Mouse (Mus musculus) forebrain, embryonic 13.5 days (tissue): ENCODE measurements at regions not wholly inside any gene's neighbourhood (a gene's known extent, or its start where the extent isn't known, plus 50 kb on each side); places are given as distances from the start of the nearest gene placed in this dataset.

Source experiments
- ATAC-seq: fragments of 200-750 bp; cut with Nextera tagmentation; 2 replicates; pipeline ENCODE4 v1.8.0; 2017
- H3K27ac ChIP-seq: fragments of 300-500 bp; sonication (generic); 2 replicates; pipeline ENCODE4 v1.5.1; 2015; ENCODE audit warnings: inconsistent platforms, mild to moderate bottlenecking, moderate library complexity
- H3K27me3 ChIP-seq: fragments of 300-500 bp; sonication (generic); 2 replicates; pipeline ENCODE4 v1.6.1; 2015; ENCODE audit warnings: mild to moderate bottlenecking, inconsistent platforms
- H3K36me3 ChIP-seq: fragments of 300-500 bp; sonication (generic); 2 replicates; pipeline ENCODE4 v1.6.1; 2015; ENCODE audit warnings: mild to moderate bottlenecking, inconsistent platforms; ENCODE audit not compliant: poor library complexity, severe bottlenecking
- H3K4me1 ChIP-seq: fragments of 300-500 bp; sonication (generic); 2 replicates; pipeline ENCODE4 v1.6.1; 2015; ENCODE audit warnings: inconsistent platforms
- H3K4me2 ChIP-seq: fragments of 300-500 bp; sonication (generic); 2 replicates; pipeline ENCODE4 v1.6.1; 2015; ENCODE audit warnings: inconsistent platforms, mild to moderate bottlenecking, moderate library complexity
- H3K4me3 ChIP-seq: fragments of 300-500 bp; sonication (generic); 2 replicates; pipeline ENCODE4 v1.5.1; 2015; ENCODE audit warnings: mild to moderate bottlenecking, inconsistent platforms
- H3K9ac ChIP-seq: fragments of 300-500 bp; sonication (generic); 2 replicates; pipeline ENCODE4 v1.6.1; 2015; ENCODE audit warnings: mild to moderate bottlenecking, inconsistent platforms
- H3K9me3 ChIP-seq: fragments of 300-500 bp; sonication (generic); replicated peaks from 2 replicates; pipeline ENCODE4 v1.6.1; 2016; ENCODE audit warnings: inconsistent platforms
- WGBS: fragments of 180-500 bp; shearing (Covaris S2); methylation state at CpG from one replicate; pipeline ENCODE4 v1.1.7; 2015; 5-methylcytosine and 5-hydroxymethylcytosine counted together

DNA sequence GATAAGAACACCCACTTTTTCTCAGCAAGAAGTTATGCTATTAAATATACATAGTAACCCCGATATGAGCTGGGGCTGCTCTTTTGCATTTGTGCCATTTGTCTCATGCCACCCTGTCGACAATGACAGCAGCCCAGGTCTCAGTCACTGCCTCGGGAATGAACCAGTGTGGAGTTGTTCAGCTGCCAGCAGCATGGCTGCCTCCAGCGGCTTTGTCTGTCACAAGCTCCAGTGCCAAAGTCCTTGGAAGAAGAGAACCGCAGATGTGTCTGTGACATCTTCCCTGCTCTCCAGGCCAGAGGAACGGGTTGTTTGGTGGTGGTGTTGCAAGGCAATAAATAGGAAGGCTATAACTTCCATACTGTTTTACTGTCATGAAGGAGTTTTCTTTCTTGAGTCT, 130.7 kb downstream of the Cep170 start:
- no peak for ATAC-seq
- Histone ChIP-seq H3K9ac (no peak overlapping the region), H3K27me3 (no peaks in the 10 kb centered on the region), H3K4me1 (no peaks in the 10 kb centered on the region), H3K27ac (no peak overlapping the region), H3K9me3 (no peaks in the 10 kb centered on the region), H3K4me3 (no peak overlapping the region), H3K36me3 (no peaks in the 10 kb centered on the region), H3K4me2 (no peak overlapping the region)
- 80% methylated on average over 6 of the region's 6 CpGs for WGBS

DNA sequence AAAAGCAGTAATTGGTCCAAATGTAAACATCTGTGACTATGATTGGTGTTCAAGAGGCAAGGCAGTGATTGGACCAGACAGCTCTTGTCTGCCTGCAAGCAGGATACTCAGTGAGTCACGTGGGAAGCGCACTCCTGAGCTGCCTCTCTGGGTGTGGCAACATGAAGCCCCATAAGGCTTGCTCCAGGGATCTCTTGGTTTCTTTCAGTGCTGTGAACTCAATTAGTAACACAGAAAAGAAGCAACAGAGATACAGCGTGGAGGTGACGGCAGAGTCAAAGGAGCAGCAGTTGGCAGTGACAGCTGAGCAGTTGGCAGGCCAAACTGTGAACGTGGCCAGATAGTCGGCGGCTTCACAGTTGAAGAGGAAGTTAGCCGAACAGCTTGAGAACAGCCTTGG, 131.9 kb downstream of the Cep170 start:
- no peaks in the 10 kb centered on the region for H3K4me1 ChIP-seq
- H3K36me3 ChIP-seq = no peaks in the 10 kb centered on the region
- no peaks in the 10 kb centered on the region for H3K27me3 ChIP-seq
- WGBS = 74% methylated on average over 8 of the region's 8 CpGs
- no peak overlapping the region for H3K4me3 ChIP-seq
- no peak overlapping the region for H3K9ac ChIP-seq
- H3K4me2 ChIP-seq = no peak overlapping the region
- H3K27ac ChIP-seq = no peak overlapping the region
- peak; percentile 66 for ATAC-seq
- no peaks in the 10 kb centered on the region for H3K9me3 ChIP-seq

DNA sequence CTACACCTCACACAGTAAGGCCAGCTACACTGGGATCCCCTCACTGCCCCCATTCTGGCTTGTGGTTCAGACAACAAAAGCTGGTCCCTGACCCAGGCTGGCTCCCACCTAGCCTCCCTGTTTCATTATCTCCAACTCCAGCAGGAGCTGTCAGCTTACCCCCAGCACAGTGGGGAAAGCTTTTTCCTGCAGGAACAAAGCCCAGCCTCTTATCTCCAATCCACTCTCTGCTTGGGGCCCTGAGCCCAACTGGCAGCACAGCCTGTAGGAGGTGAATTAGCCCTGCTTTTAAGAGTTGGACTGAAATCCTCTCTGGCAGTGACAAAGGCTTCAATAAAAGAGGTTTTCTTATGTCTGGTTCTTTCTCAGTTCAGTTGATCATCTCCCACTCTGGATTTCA, 138.7 kb downstream of the Cep170 start:
- H3K4me3 ChIP-seq = no peak overlapping the region
- no peak overlapping the region for H3K4me2 ChIP-seq
- H3K27me3 ChIP-seq = no peaks in the 10 kb centered on the region
- H3K9me3 ChIP-seq = 0 out of 2 replicates have a peak, but pooled peaks cover 3% of the 10 kb centered on the region
- H3K27ac ChIP-seq = no peak overlapping the region
- ATAC-seq = 0 out of 2 replicates have a peak, but pooled peaks have one; percentile 10
- no peak overlapping the region for H3K9ac ChIP-seq
- no peaks in the 10 kb centered on the region for H3K4me1 ChIP-seq
- no peaks in the 10 kb centered on the region for H3K36me3 ChIP-seq

DNA sequence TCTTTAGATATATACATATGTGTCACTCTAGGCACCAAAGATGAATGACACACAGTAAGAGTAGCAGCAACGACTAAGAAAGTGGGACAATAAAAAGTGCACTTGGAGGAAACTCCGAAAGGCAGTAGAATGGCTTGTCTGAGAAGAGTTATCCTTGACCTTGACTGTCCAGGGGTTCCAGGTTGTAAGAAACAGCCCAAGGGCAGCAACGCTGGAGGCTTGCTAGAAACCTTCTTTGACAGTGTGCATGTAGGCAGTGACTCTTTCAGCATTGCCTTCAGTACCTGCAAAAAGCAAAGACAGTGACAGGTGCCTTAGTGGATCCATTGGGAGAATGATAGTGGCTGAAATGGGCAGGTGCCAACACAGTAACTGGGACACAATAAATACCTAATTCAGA, 142.8 kb downstream of the Cep170 start:
- Histone ChIP-seq H3K27ac (no peak overlapping the region), H3K9me3 (peaks cover 1% of the 10 kb centered on the region; the same call in 1 of the 2 replicates), H3K36me3 (no peaks in the 10 kb centered on the region), H3K4me1 (no peaks in the 10 kb centered on the region), H3K9ac (no peak overlapping the region), H3K4me2 (no peak overlapping the region), H3K27me3 (no peaks in the 10 kb centered on the region), H3K4me3 (no peak overlapping the region)
- 79% methylated on average over 3 of the region's 3 CpGs for WGBS
- ATAC-seq = no peak

- Histone ChIP-seq H3K9me3 (peaks cover 3% of the 10 kb centered on the region; the same call in 1 of the 2 replicates), H3K4me1 (no peaks in the 10 kb centered on the region), H3K27ac (no peak overlapping the region), H3K36me3 (no peaks in the 10 kb centered on the region), H3K4me2 (no peak overlapping the region), H3K9ac (no peak overlapping the region), H3K27me3 (no peaks in the 10 kb centered on the region), H3K4me3 (no peak overlapping the region)
- 78% methylated on average over 8 of the region's 8 CpGs for WGBS
- ATAC-seq = no peak
Measured at GRCm38 (mm10) chr1:176667552-176668306, 146.1 kb downstream of the Cep170 start.

GRCm38 (mm10) chr1:176660286-176660685, 153.6 kb downstream of the Cep170 start:
- WGBS = 89% methylated on average over 6 of the region's 6 CpGs
- Histone ChIP-seq H3K27me3 (no peaks in the 10 kb centered on the region), H3K27ac (no peak overlapping the region), H3K4me3 (no peak overlapping the region), H3K4me2 (no peak overlapping the region), H3K36me3 (no peaks in the 10 kb centered on the region), H3K9me3 (no peaks in the 10 kb centered on the region), H3K4me1 (no peaks in the 10 kb centered on the region), H3K9ac (no peak overlapping the region)
- ATAC-seq = no peak

DNA sequence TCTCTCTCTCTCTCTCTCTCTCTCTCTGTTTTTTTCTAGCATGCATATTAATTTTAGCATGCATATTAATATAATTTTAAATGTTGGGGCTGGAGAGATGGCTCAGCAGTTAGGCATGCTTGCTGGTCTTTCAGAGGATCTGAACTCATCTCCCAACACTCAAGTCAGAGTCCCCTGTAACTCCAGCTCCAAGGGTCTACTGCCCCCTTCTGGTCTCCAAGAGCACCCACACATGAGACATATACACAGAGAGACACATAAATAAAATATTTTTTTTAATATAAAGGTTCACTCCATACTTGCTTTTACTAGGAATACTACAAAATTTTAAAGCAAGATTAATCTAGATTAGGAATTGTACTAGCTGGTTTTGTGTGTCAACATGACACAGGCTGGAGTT, 155.2 kb downstream of the Cep170 start:
- ATAC-seq = no peak
- Histone ChIP-seq H3K27ac (no peak overlapping the region), H3K9ac (no peak overlapping the region)

GRCm38 (mm10) chr1:176655487-176656333, 158.2 kb downstream of the Cep170 start:
- Histone ChIP-seq H3K27me3 (no peaks in the 10 kb centered on the region), H3K9me3 (no peaks in the 10 kb centered on the region), H3K36me3 (no peaks in the 10 kb centered on the region), H3K9ac (no peak overlapping the region), H3K27ac (no peak overlapping the region), H3K4me2 (no peak overlapping the region), H3K4me3 (no peak overlapping the region), H3K4me1 (no peaks in the 10 kb centered on the region)
- 34% methylated on average over 3 of the region's 3 CpGs for WGBS
- ATAC-seq = no peak

More for the DNA sequence above, 155.2 kb downstream of the Cep170 start:
- Histone ChIP-seq H3K9me3 (no peaks in the 10 kb centered on the region), H3K4me2 (no peak overlapping the region), H3K4me1 (no peaks in the 10 kb centered on the region), H3K27me3 (no peaks in the 10 kb centered on the region), H3K4me3 (no peak overlapping the region), H3K36me3 (no peaks in the 10 kb centered on the region)

DNA sequence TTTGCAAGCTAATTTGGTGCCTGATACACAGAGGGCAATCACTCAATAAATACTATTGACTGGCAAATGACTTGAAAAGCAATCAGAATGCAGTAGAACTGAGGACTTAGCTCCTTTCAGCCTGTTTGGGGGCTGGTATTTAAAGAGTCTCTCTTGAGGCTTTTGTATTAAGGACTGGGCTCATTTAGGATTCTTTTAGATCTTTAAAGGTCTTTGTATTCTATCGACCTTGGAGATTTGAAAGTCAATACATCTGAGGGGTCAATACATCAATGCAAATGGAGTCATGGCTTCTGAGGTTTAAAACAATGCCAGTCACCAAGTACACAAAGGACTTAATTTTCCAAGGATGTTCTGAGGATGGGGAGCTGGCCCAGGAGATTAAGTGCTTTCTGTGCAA, 169.6 kb downstream of the Cep170 start:
- 2% methylated on average over 1 of the region's 1 CpGs for WGBS
- H3K4me1 ChIP-seq = no peaks in the 10 kb centered on the region
- H3K27me3 ChIP-seq = no peaks in the 10 kb centered on the region
- no peak overlapping the region for H3K27ac ChIP-seq
- no peaks in the 10 kb centered on the region for H3K36me3 ChIP-seq
- H3K9ac ChIP-seq = no peak overlapping the region
- no peak for ATAC-seq
- H3K4me3 ChIP-seq = no peak overlapping the region
- no peaks in the 10 kb centered on the region for H3K9me3 ChIP-seq
- no peak overlapping the region for H3K4me2 ChIP-seq

- H3K9me3 ChIP-seq = no peaks in the 10 kb centered on the region
- H3K27ac ChIP-seq = no peak overlapping the region
- no peak overlapping the region for H3K4me3 ChIP-seq
- WGBS = 61% methylated on average over 4 of the region's 4 CpGs
- ATAC-seq = no peak
- no peak overlapping the region for H3K4me2 ChIP-seq
- no peaks in the 10 kb centered on the region for H3K27me3 ChIP-seq
- no peaks in the 10 kb centered on the region for H3K36me3 ChIP-seq
- no peak overlapping the region for H3K9ac ChIP-seq
- H3K4me1 ChIP-seq = no peaks in the 10 kb centered on the region
Measured at GRCm38 (mm10) chr1:176623171-176623570, 190.7 kb downstream of the Cep170 start.

- no peak overlapping the region for H3K27ac ChIP-seq
- no peaks in the 10 kb centered on the region for H3K9me3 ChIP-seq
- 96% methylated on average over 5 of the region's 5 CpGs for WGBS
- H3K4me2 ChIP-seq = no peak overlapping the region
- no peak overlapping the region for H3K4me3 ChIP-seq
- H3K9ac ChIP-seq = no peak overlapping the region
- no peaks in the 10 kb centered on the region for H3K27me3 ChIP-seq
- no peaks in the 10 kb centered on the region for H3K4me1 ChIP-seq
- ATAC-seq = no peak
- H3K36me3 ChIP-seq = no peaks in the 10 kb centered on the region
Measured at GRCm38 (mm10) chr1:176622213-176622612, 191.7 kb downstream of the Cep170 start.

GRCm38 (mm10) chr1:176621285-176621684, 192.6 kb downstream of the Cep170 start:
- Histone ChIP-seq H3K27ac (no peak overlapping the region), H3K4me2 (no peak overlapping the region), H3K4me3 (no peak overlapping the region), H3K36me3 (no peaks in the 10 kb centered on the region), H3K9me3 (no peaks in the 10 kb centered on the region), H3K9ac (no peak overlapping the region), H3K4me1 (no peaks in the 10 kb centered on the region), H3K27me3 (no peaks in the 10 kb centered on the region)
- WGBS = 92% methylated on average over 2 of the region's 2 CpGs
- no peak for ATAC-seq
